Mouse (Mus musculus) lung, embryonic 15.5 days (tissue): ENCODE data around the gene Olfr1454. TPM values are rescaled to one million over a fixed set of nuclear protein-coding genes. Genes with fewer than 3 reads are reported as not detected.

ENCODE experiments used
- ATAC-seq: fragments of 200-750 bp; cut with Nextera tagmentation; 2 replicates; pipeline ENCODE4 v1.8.0; 2017; ENCODE audit warnings: moderate number of reproducible peaks, borderline replicate concordance; ENCODE audit not compliant: low FRiP score, low TSS enrichment; ENCODE audit errors: extremely low read depth
- H3K27ac ChIP-seq: fragments of 300-500 bp; sonication (generic); 2 replicates; pipeline ENCODE4 v1.5.1; 2015; ENCODE audit warnings: moderate library complexity, mild to moderate bottlenecking, inconsistent platforms
- H3K27me3 ChIP-seq: fragments of 300-500 bp; sonication (generic); 2 replicates; pipeline ENCODE4 v1.6.1; 2015; ENCODE audit warnings: inconsistent platforms
- H3K36me3 ChIP-seq: fragments of 300-500 bp; sonication (generic); 2 replicates; pipeline ENCODE4 v1.6.1; 2015; ENCODE audit warnings: inconsistent platforms
- H3K4me1 ChIP-seq: fragments of 300-500 bp; sonication (generic); 2 replicates; pipeline ENCODE4 v1.6.1; 2015; ENCODE audit warnings: inconsistent platforms
- H3K4me2 ChIP-seq: fragments of 300-500 bp; sonication (generic); 2 replicates; pipeline ENCODE4 v1.6.1; 2015; ENCODE audit warnings: inconsistent platforms, mild to moderate bottlenecking, moderate library complexity
- H3K4me3 ChIP-seq: fragments of 300-500 bp; sonication (generic); 2 replicates; pipeline ENCODE4 v1.5.1; 2015; ENCODE audit warnings: mild to moderate bottlenecking, inconsistent platforms
- H3K9ac ChIP-seq: fragments of 300-500 bp; sonication (generic); 2 replicates; pipeline ENCODE4 v1.6.1; 2015; ENCODE audit warnings: inconsistent platforms
- H3K9me3 ChIP-seq: fragments of 300-500 bp; sonication (generic); 2 replicates; pipeline ENCODE4 v1.6.1; 2016; ENCODE audit warnings: inconsistent platforms
- WGBS: fragments of 180-500 bp; shearing (Covaris S2); methylation state at CpG from one replicate; pipeline ENCODE4 v1.1.7; 2015; 5-methylcytosine and 5-hydroxymethylcytosine counted together
- polyA plus RNA-seq: library from polyadenylated mRNA; unstranded; fragments of >200 nt; fragmentation: Nextera tagmentation; extraction: Ambion mirVana; gene quantifications from 2 replicates; pipeline ENCODE4 v1.2.1, GENCODE M21; 2015

Gene Olfr1454
- not detected in 2 replicates for polyA plus RNA-seq

DNA sequence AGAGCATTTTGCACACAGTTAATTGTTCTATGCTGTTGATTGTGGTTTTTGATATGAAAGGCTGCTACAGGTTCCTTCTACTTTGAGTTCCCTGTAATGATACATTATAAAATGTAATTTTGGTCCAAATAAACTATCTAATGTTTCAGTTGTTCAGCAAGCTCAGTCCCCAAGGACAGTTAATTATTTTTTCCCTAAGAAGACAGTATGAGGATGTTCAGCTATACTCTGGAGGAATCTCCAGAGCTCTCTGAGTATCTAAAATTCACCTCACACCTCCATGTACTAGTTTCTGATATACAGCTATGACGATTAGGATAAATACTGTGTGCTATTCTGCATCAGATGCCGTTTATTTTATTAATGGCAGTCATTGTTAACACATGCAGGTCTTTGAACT is at the start of gene Olfr1454:
Olfr1454 (plus strand) TSS at position 301 of the 400 bp plus-strand sequence.
- no peak within 1 kb of the TSS for H3K4me3 ChIP-seq
- H3K4me2 ChIP-seq, result no peak within 1 kb of the TSS
- no peak for ATAC-seq
- no peak within 1 kb of the TSS for H3K27ac ChIP-seq
- 63% methylated on average over 2 of the region's 2 CpGs for WGBS
- no peak within 1 kb of the TSS for H3K9ac ChIP-seq
- H3K36me3 ChIP-seq, result no peaks in the 10 kb centered on the region
- H3K27me3 ChIP-seq, result no peaks in the 10 kb centered on the region
- H3K4me1 ChIP-seq, result no peaks in the 10 kb centered on the region
- no peaks in the 10 kb centered on the region; the same call in 1 of the 2 replicates for H3K9me3 ChIP-seq

GRCm38 (mm10) chr19:13028227-13028626 is 32.2 kb upstream of the Olfr1454 start, which contains the start of gene Olfr1453:
Gene Olfr1453, minus strand, starts transcription at chr19:13028327.
- Histone ChIP-seq H3K27me3 (no peaks in the 10 kb centered on the region), H3K4me3 (no peak within 1 kb of the TSS), H3K9me3 (no peaks in the 10 kb centered on the region), H3K4me1 (no peaks in the 10 kb centered on the region), H3K4me2 (no peak within 1 kb of the TSS), H3K9ac (no peak within 1 kb of the TSS), H3K27ac (no peak within 1 kb of the TSS), H3K36me3 (no peaks in the 10 kb centered on the region)
- WGBS, result 43% methylated on average over 1 of the region's 1 CpGs
- no peak for ATAC-seq

DNA sequence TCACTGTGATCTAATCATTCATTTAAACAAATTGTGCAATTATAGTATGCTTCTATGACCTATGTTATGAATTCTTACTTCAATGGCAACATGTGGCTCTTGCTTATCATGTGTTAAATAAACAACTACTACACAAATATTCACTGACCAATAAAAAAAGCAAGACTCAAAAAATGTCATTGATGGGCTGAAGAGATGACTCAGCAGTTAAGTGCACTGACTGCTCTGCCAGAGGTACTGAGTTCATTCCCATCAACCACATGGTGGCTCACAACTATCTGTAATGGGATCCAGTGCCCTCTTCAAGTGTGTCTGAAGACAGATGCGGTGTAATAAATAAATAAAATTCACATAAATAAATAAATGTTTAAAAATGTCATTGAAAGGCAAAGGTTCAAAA is 33.5 kb downstream of the Olfr1454 start:
- Histone ChIP-seq H3K9ac (no peak overlapping the region), H3K4me1 (no peaks in the 10 kb centered on the region), H3K27me3 (no peaks in the 10 kb centered on the region), H3K9me3 (no peaks in the 10 kb centered on the region), H3K27ac (no peak overlapping the region), H3K4me3 (no peak overlapping the region), H3K36me3 (no peaks in the 10 kb centered on the region), H3K4me2 (no peak overlapping the region)
- 80% methylated on average over 1 of the region's 1 CpGs for WGBS
- ATAC-seq, result no peak

DNA sequence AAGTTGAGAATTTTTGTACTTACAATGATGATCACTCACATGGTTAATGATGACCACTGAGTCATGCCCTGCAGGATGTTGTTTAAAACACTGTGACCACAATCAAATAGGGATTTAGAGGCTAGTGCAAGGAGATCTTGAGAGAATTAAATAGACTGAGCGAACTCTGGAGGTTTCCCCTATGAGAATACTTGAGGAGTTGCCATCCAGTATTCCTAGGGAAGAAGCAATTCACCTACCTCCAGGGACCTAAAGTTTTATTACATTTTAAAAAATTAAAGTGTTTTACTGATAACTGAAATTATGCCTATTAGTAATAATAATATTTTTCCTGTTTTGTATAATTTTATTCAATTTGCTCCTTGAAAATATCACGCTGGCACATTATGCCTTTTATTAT is 37.4 kb downstream of the Olfr1454 start, which contains the start of gene Olfr1457:
Olfr1457 (minus strand) TSS at position 101 of the 400 bp plus-strand sequence.
- no peaks in the 10 kb centered on the region for H3K4me1 ChIP-seq
- no peaks in the 10 kb centered on the region for H3K36me3 ChIP-seq
- ATAC-seq, result no peak
- H3K27me3 ChIP-seq, result no peaks in the 10 kb centered on the region
- no peak within 1 kb of the TSS for H3K4me2 ChIP-seq
- H3K9ac ChIP-seq, result no peak within 1 kb of the TSS
- no peak within 1 kb of the TSS for H3K27ac ChIP-seq
- 54% methylated on average over 2 of the region's 2 CpGs for WGBS
- H3K4me3 ChIP-seq, result no peak within 1 kb of the TSS
- no peaks in the 10 kb centered on the region for H3K9me3 ChIP-seq

- no peak within 1 kb of the TSS for H3K27ac ChIP-seq
- no peaks in the 10 kb centered on the region for H3K4me1 ChIP-seq
- WGBS, result 74% methylated on average over 3 of the region's 3 CpGs
- H3K4me3 ChIP-seq, result no peak within 1 kb of the TSS
- H3K9me3 ChIP-seq, result no peaks in the 10 kb centered on the region
- no peak within 1 kb of the TSS for H3K9ac ChIP-seq
- no peak for ATAC-seq
- H3K4me2 ChIP-seq, result no peak within 1 kb of the TSS
- H3K27me3 ChIP-seq, result no peaks in the 10 kb centered on the region
- no peaks in the 10 kb centered on the region for H3K36me3 ChIP-seq
These were observed 46.3 kb downstream of the Olfr1454 start, which contains the start of gene Olfr1458 for GRCm38 (mm10) chr19:13106675-13107074. Gene Olfr1458, minus strand, starts transcription at chr19:13106775.

Other genes with a start within 250 kb of the Olfr1454 start
- gene Gm5244, start 213.9 kb upstream of the Olfr1454 start, polyA plus RNA-seq, result not detected in 2 replicates
- gene Olfr1444, start 203.3 kb upstream of the Olfr1454 start, polyA plus RNA-seq, result not detected in 2 replicates
- gene Olfr1445, start 176.8 kb upstream of the Olfr1454 start, polyA plus RNA-seq, result not detected in 2 replicates
- not detected in 2 replicates for gene Olfr1446, start 167.1 kb upstream of the Olfr1454 start, polyA plus RNA-seq
- not detected in 2 replicates for gene Olfr1447, start 156.9 kb upstream of the Olfr1454 start, polyA plus RNA-seq
- gene Olfr1448, start 136.2 kb upstream of the Olfr1454 start, polyA plus RNA-seq, result not detected in 2 replicates
- not detected in 2 replicates for gene Olfr1449, start 129.8 kb upstream of the Olfr1454 start, polyA plus RNA-seq
- not detected in 2 replicates for gene Olfr1450, start 110.4 kb upstream of the Olfr1454 start, polyA plus RNA-seq
- gene Olfr1451, start 65.6 kb upstream of the Olfr1454 start, polyA plus RNA-seq, result not detected in 2 replicates
- not detected in 2 replicates for gene Olfr1453, start 32.3 kb upstream of the Olfr1454 start, polyA plus RNA-seq
- not detected in 2 replicates for gene Olfr1457, start 37.3 kb downstream of the Olfr1454 start, polyA plus RNA-seq
- gene Olfr1458, start 46.2 kb downstream of the Olfr1454 start, polyA plus RNA-seq, result not detected in 2 replicates
- gene Olfr1459, start 88.9 kb downstream of the Olfr1454 start, polyA plus RNA-seq, result not detected in 2 replicates
- not detected in 2 replicates for gene Olfr1461, start 102.4 kb downstream of the Olfr1454 start, polyA plus RNA-seq
- gene Olfr1462, start 125.1 kb downstream of the Olfr1454 start, polyA plus RNA-seq, result not detected in 2 replicates
- gene Olfr1463, start 170.7 kb downstream of the Olfr1454 start, polyA plus RNA-seq, result not detected in 2 replicates